Mouse (Mus musculus): ENCODE results near the gene Vmn1r176. TPM values are rescaled to one million over a fixed set of nuclear protein-coding genes. Genes with fewer than 3 reads are reported as not detected.
"Not testable (repeated sequence)": the region's sequence is repeated elsewhere in the genome, so short reads cannot be mapped to it uniquely, and the experiment has no call there.

Gene Vmn1r176
- not detected in 2 replicates for polyA plus RNA-seq (2015; fragmentation: Nextera tagmentation; extraction: Ambion mirVana)

- not testable (repeated sequence) for H3K27ac ChIP-seq (replicated peaks); H3K27me3 ChIP-seq (ENCODE audit: control insufficient read depth, insufficient read depth, low read length); H3K36me3 ChIP-seq (ENCODE audit: control insufficient read depth, insufficient read depth, low read length); ATAC-seq (ENCODE audit: low FRiP score, low TSS enrichment); H3K4me3 ChIP-seq (ENCODE audit: low read depth, low read length); H3K4me2 ChIP-seq (replicated peaks; ENCODE audit: low read depth); H3K9ac ChIP-seq (ENCODE audit: low read length); DNase-seq (ENCODE audit: low spot score); H3K9me3 ChIP-seq (ENCODE audit: control insufficient read depth, low read length); H3K4me1 ChIP-seq (replicated peaks; ENCODE audit: control insufficient read depth, insufficient read depth)
- WGBS = no CpG with 5 or more reads among the region's 1 CpGs
Observed at GRCm38 (mm10) chr7:23837272-23837671, at the start of gene Vmn1r176. Gene Vmn1r176 (minus strand): TSS chr7:23837372.

GRCm38 (mm10) chr7:23876918-23877317, 39.7 kb upstream of the Vmn1r176 start:
- H3K4me2 ChIP-seq (replicated peaks; ENCODE audit: low read depth); H3K4me1 ChIP-seq (replicated peaks; ENCODE audit: control insufficient read depth, insufficient read depth); H3K27me3 ChIP-seq (ENCODE audit: control insufficient read depth, insufficient read depth, low read length); H3K27ac ChIP-seq (replicated peaks); H3K4me3 ChIP-seq (ENCODE audit: low read depth, low read length); DNase-seq (ENCODE audit: low spot score); H3K36me3 ChIP-seq (ENCODE audit: control insufficient read depth, insufficient read depth, low read length); ATAC-seq (ENCODE audit: low FRiP score, low TSS enrichment); H3K9ac ChIP-seq (ENCODE audit: low read length); H3K9me3 ChIP-seq (ENCODE audit: control insufficient read depth, low read length): not testable (repeated sequence)
- 59% methylated on average over 3 of the region's 4 CpGs for WGBS

- H3K9me3 ChIP-seq (ENCODE audit: control insufficient read depth, low read length); H3K4me2 ChIP-seq (replicated peaks; ENCODE audit: low read depth); ATAC-seq (ENCODE audit: low FRiP score, low TSS enrichment); H3K27me3 ChIP-seq (ENCODE audit: control insufficient read depth, insufficient read depth, low read length); H3K4me3 ChIP-seq (ENCODE audit: low read depth, low read length); H3K27ac ChIP-seq (replicated peaks); H3K36me3 ChIP-seq (ENCODE audit: control insufficient read depth, insufficient read depth, low read length); DNase-seq (ENCODE audit: low spot score); H3K9ac ChIP-seq (ENCODE audit: low read length); H3K4me1 ChIP-seq (replicated peaks; ENCODE audit: control insufficient read depth, insufficient read depth): not testable (repeated sequence)
- WGBS = 6% methylated on average over 1 of the region's 1 CpGs
Observed at GRCm38 (mm10) chr7:23866349-23866748, 29.2 kb upstream of the Vmn1r176 start, which contains the start of gene Vmn1r177. Gene Vmn1r177 (minus strand): TSS chr7:23866449.

GRCm38 (mm10) chr7:23810543-23810942, 26.6 kb downstream of the Vmn1r176 start, which contains the start of gene Vmn1r175:
Gene Vmn1r175 (minus strand): TSS chr7:23810643.
- not testable (repeated sequence) for DNase-seq (ENCODE audit: low spot score); H3K36me3 ChIP-seq (ENCODE audit: control insufficient read depth, insufficient read depth, low read length); H3K9ac ChIP-seq (ENCODE audit: low read length); H3K4me1 ChIP-seq (replicated peaks; ENCODE audit: control insufficient read depth, insufficient read depth); H3K27ac ChIP-seq (replicated peaks); H3K9me3 ChIP-seq (ENCODE audit: control insufficient read depth, low read length); H3K27me3 ChIP-seq (ENCODE audit: control insufficient read depth, insufficient read depth, low read length); ATAC-seq (ENCODE audit: low FRiP score, low TSS enrichment); H3K4me3 ChIP-seq (ENCODE audit: low read depth, low read length); H3K4me2 ChIP-seq (replicated peaks; ENCODE audit: low read depth)

GRCm38 (mm10) chr7:23784526-23784925, 52.6 kb downstream of the Vmn1r176 start:
- no peak overlapping the region for H3K4me2 ChIP-seq (replicated peaks; ENCODE audit: low read depth)
- no peaks in the 10 kb centered on the region for H3K36me3 ChIP-seq (ENCODE audit: control insufficient read depth, insufficient read depth, low read length)
- no peak overlapping the region for H3K4me3 ChIP-seq (ENCODE audit: low read depth, low read length)
- no peak overlapping the region for H3K9ac ChIP-seq (ENCODE audit: low read length)
- no peak for DNase-seq (ENCODE audit: low spot score)
- no peak overlapping the region for H3K27ac ChIP-seq (replicated peaks)
- 84% methylated on average over 6 of the region's 6 CpGs for WGBS
- no peak for ATAC-seq (ENCODE audit: low FRiP score, low TSS enrichment)
- H3K27me3 ChIP-seq (ENCODE audit: control insufficient read depth, insufficient read depth, low read length) = no peaks in the 10 kb centered on the region
- H3K9me3 ChIP-seq (ENCODE audit: control insufficient read depth, low read length) = peaks cover 3% of the 10 kb centered on the region; the same call in 1 of the 2 replicates
- no peak for TF ChIP-seq CTCF (IDR thresholded peaks at IDR 0.05; ENCODE audit: low read depth)
- no peak for TF ChIP-seq EP300 (optimal IDR thresholded peaks at IDR 0.05)
- H3K4me1 ChIP-seq (replicated peaks; ENCODE audit: control insufficient read depth, insufficient read depth) = no peaks in the 10 kb centered on the region

Other genes with a start within 250 kb of the Vmn1r176 start
- not detected in 2 replicates for gene Vmn1r170, start 231.2 kb downstream of the Vmn1r176 start, polyA plus RNA-seq (2015; fragmentation: Nextera tagmentation; extraction: Ambion mirVana)
- not detected in 2 replicates for gene Vmn1r171, start 206.7 kb downstream of the Vmn1r176 start, polyA plus RNA-seq (2015; fragmentation: Nextera tagmentation; extraction: Ambion mirVana)
- 0.04 TPM in 1 of 2 replicates, not detected in the other for gene Vmn1r172, start 179.1 kb downstream of the Vmn1r176 start, polyA plus RNA-seq (2015; fragmentation: Nextera tagmentation; extraction: Ambion mirVana)
- gene Vmn1r173, start 136.7 kb downstream of the Vmn1r176 start, polyA plus RNA-seq (2015; fragmentation: Nextera tagmentation; extraction: Ambion mirVana) = not detected in 2 replicates
- 0.04 TPM in 1 of 2 replicates, not detected in the other for gene Vmn1r174, start 85.1 kb downstream of the Vmn1r176 start, polyA plus RNA-seq (2015; fragmentation: Nextera tagmentation; extraction: Ambion mirVana)
- gene Vmn1r175, start 26.7 kb downstream of the Vmn1r176 start, polyA plus RNA-seq (2015; fragmentation: Nextera tagmentation; extraction: Ambion mirVana) = not detected in 2 replicates
- not detected in 2 replicates for gene Vmn1r177, start 29.1 kb upstream of the Vmn1r176 start, polyA plus RNA-seq (2015; fragmentation: Nextera tagmentation; extraction: Ambion mirVana)
- gene Vmn1r178, start 54.6 kb upstream of the Vmn1r176 start, polyA plus RNA-seq (2015; fragmentation: Nextera tagmentation; extraction: Ambion mirVana) = not detected in 2 replicates
- 0.02 TPM in 1 of 2 replicates, not detected in the other for gene Vmn1r179, start 89.6 kb upstream of the Vmn1r176 start, polyA plus RNA-seq (2015; fragmentation: Nextera tagmentation; extraction: Ambion mirVana)
- gene Vmn1r180, start 113.3 kb upstream of the Vmn1r176 start, polyA plus RNA-seq (2015; fragmentation: Nextera tagmentation; extraction: Ambion mirVana) = not detected in 2 replicates
- 0.04 TPM in 1 of 2 replicates, not detected in the other for gene Vmn1r181, start 137.2 kb upstream of the Vmn1r176 start, polyA plus RNA-seq (2015; fragmentation: Nextera tagmentation; extraction: Ambion mirVana)
- gene V1rd19, start 164.3 kb upstream of the Vmn1r176 start, polyA plus RNA-seq (2015; fragmentation: Nextera tagmentation; extraction: Ambion mirVana) = not detected in 2 replicates
- 0.01 TPM in 1 of 2 replicates, not detected in the other for gene Vmn1r183, start 215.9 kb upstream of the Vmn1r176 start, polyA plus RNA-seq (2015; fragmentation: Nextera tagmentation; extraction: Ambion mirVana)
- gene Zfp180, start 244.6 kb upstream of the Vmn1r176 start, polyA plus RNA-seq (2015; fragmentation: Nextera tagmentation; extraction: Ambion mirVana) = 6.7 and 7.1 TPM in 2 replicates

All from stomach, postnatal 0 days (tissue).